Mouse (Mus musculus) liver, adult 2 months (tissue): ENCODE results near the gene Klrb1a. TPM values are rescaled to one million over a fixed set of nuclear protein-coding genes. Genes with fewer than 3 reads are reported as not detected.
"Not testable (repeated sequence)": the region's sequence is repeated elsewhere in the genome, so short reads cannot be mapped to it uniquely, and the experiment has no call there.

Experiments used
- DNase-seq: peaks from one replicate; pipeline ENCODE4 v3.0.0-alpha.2; 2011; ENCODE audit warnings: low read depth, low spot score; ENCODE audit errors: extremely low read depth
- H3K27ac ChIP-seq: fragments of 200-500 bp; replicated peaks from 2 replicates; pipeline ENCODE4 v1.5.1; 2012; ENCODE audit warnings: low read depth, mild to moderate bottlenecking, control low read depth, inconsistent platforms, low read length; ENCODE audit not compliant: insufficient read depth
- H3K27me3 ChIP-seq: fragments of 200-500 bp; 2 replicates; pipeline ENCODE4 v1.6.1; 2012; ENCODE audit warnings: mild to moderate bottlenecking, moderate library complexity, low read length, inconsistent platforms; ENCODE audit not compliant: control insufficient read depth, insufficient read depth
- H3K36me3 ChIP-seq: fragments of 200-500 bp; 2 replicates; pipeline ENCODE4 v1.6.1; 2012; ENCODE audit warnings: low read length, inconsistent platforms; ENCODE audit not compliant: control insufficient read depth, insufficient read depth
- H3K4me1 ChIP-seq: fragments of 200-500 bp; 2 replicates; pipeline ENCODE4 v1.6.1; 2011; ENCODE audit warnings: low read length; ENCODE audit not compliant: control insufficient read depth, insufficient read depth
- H3K4me3 ChIP-seq: fragments of 200-500 bp; 2 replicates; pipeline ENCODE4 v1.5.1; 2011; ENCODE audit warnings: low read depth, mild to moderate bottlenecking, control low read depth, low read length, moderate library complexity; ENCODE audit not compliant: insufficient read depth
- H3K79me2 ChIP-seq: fragments of 200-500 bp; 2 replicates; pipeline ENCODE4 v1.6.1; 2012; ENCODE audit warnings: inconsistent platforms, mild to moderate bottlenecking, low read length, moderate library complexity; ENCODE audit not compliant: control insufficient read depth, insufficient read depth
- H3K9ac ChIP-seq: fragments of 200-500 bp; 2 replicates; pipeline ENCODE4 v1.6.1; 2012; ENCODE audit warnings: low read depth, mild to moderate bottlenecking, control low read depth, inconsistent platforms, low read length
- CTCF ChIP-seq: fragments of 200-500 bp; IDR thresholded peaks from 2 replicates; pipeline ENCODE4 v1.5.1; 2011; ENCODE audit warnings: low read depth, low read length, control low read depth
- POLR2A ChIP-seq: fragments of 200-500 bp; IDR thresholded peaks from 2 replicates; pipeline ENCODE4 v1.6.1; 2011; ENCODE audit warnings: low read length, control low read depth; ENCODE audit not compliant: insufficient read depth; ENCODE audit errors: extremely low read depth
- WGBS: fragments of 180-500 bp; shearing (Covaris S2); methylation state at CpG from one replicate; pipeline ENCODE4 v1.1.7; 2018; 5-methylcytosine and 5-hydroxymethylcytosine counted together
- polyA plus RNA-seq: library from polyadenylated mRNA; depleted of rRNA; stranded (reverse); fragments of >200 nt; gene quantifications from 2 replicates; pipeline ENCODE4 v1.2.3, GENCODE M21; 2012
- total RNA-seq: library from RNA; depleted of rRNA; stranded (reverse); fragments of >200 nt; gene quantifications from 2 replicates; pipeline ENCODE4 v1.2.3, GENCODE M21; 2014

Klrb1a gene
- total and polyA plus RNA-seq, 2 experiments, result not detected

GRCm38 (mm10) chr6:128629771-128630739, 6.7 kb upstream of the Klrb1a start:
- peak; percentile 57 for TF ChIP-seq CTCF
- DNase-seq, result peak; percentile 67
- Histone ChIP-seq H3K9ac (peak overlapping the region; percentile 72), H3K4me1 (peaks cover 14% of the 10 kb centered on the region; the same call in 1 of the 2 replicates), H3K4me3 (peak overlapping the region; percentile 28; the same call in 1 of the 2 replicates), H3K27ac (peak overlapping the region; percentile 97)
- WGBS, result 36% methylated on average over 13 of the region's 13 CpGs
- not testable (repeated sequence) for H3K36me3 ChIP-seq, H3K79me2 ChIP-seq, H3K27me3 ChIP-seq

- H3K27me3 ChIP-seq, H3K36me3 ChIP-seq, H3K27ac ChIP-seq, DNase-seq, H3K4me1 ChIP-seq, H3K79me2 ChIP-seq, H3K4me3 ChIP-seq, H3K9ac ChIP-seq: not testable (repeated sequence)
- 93% methylated on average over 6 of the region's 6 CpGs for WGBS
Measured at GRCm38 (mm10) chr6:128625246-128625645, 1.9 kb upstream of the Klrb1a start.

DNA sequence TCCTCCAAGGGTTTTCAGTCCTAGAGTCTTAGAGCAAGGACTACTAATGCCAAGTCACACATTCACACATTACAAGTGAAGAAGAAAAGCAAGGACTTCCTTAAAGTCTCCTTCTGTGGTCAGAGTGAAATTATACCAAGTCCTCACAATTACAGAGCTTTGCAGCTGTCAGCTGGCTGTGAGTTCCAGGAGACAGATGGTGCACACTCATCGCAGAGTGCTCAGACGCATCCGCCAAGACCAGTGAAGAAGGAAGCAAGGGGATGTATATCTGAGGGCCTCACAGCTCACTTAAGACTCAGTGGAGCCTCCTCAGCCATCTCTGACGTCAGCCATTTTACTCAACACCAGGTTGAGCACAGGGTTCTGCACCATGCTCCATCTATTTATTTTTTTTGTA, 1.1 kb upstream of the Klrb1a start:
- TF ChIP-seq POLR2A, result no peak
- TF ChIP-seq CTCF, result no peak
- no peaks in the 10 kb centered on the region; the same call in 1 of the 2 replicates for H3K4me1 ChIP-seq
- no peak for DNase-seq
- 87% methylated on average over 4 of the region's 4 CpGs for WGBS
- no peaks in the 10 kb centered on the region for H3K36me3 ChIP-seq
- H3K9ac ChIP-seq, result no peak overlapping the region
- no peak overlapping the region for H3K4me3 ChIP-seq
- H3K27me3 ChIP-seq, result no peaks in the 10 kb centered on the region
- H3K79me2 ChIP-seq, result no peaks in the 10 kb centered on the region
- H3K27ac ChIP-seq, result no peak overlapping the region

DNA sequence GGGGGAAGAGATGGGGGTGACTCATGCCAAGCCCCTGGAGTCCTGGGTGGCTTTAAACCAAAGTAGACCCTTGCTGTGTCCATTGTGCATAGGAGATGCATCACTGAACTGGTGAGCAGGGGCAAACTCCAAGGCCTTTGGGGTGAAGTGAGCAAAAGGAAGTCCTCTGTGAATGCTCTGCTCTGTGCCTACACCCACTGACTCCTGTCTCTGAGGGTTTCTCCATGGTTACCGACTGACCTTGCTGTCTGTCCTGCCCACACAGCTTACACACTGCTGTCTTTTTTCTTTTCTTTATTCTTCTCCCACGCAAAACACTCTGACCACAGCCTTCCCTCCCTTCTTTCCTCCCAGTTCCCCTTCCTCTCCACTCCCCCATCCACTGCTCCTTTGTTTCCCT, 600 bp downstream of the Klrb1a start:
- TF ChIP-seq POLR2A (no peak), CTCF (no peak)

GRCm38 (mm10) chr6:128606350-128606749, 17.0 kb downstream of the Klrb1a start:
- no peak for TF ChIP-seq POLR2A
- TF ChIP-seq CTCF, result no peak
- Histone ChIP-seq H3K27ac (no peak overlapping the region), H3K79me2 (no peaks in the 10 kb centered on the region), H3K36me3 (no peaks in the 10 kb centered on the region), H3K4me3 (no peak overlapping the region), H3K27me3 (no peaks in the 10 kb centered on the region), H3K4me1 (no peaks in the 10 kb centered on the region), H3K9ac (no peak overlapping the region)
- WGBS, result 62% methylated on average over 9 of the region's 9 CpGs
- no peak for DNase-seq

More for the DNA sequence above, 600 bp downstream of the Klrb1a start:
- no peak for DNase-seq
- H3K9ac ChIP-seq, result no peak overlapping the region
- 38% methylated on average over 2 of the region's 2 CpGs for WGBS
- no peaks in the 10 kb centered on the region; the same call in 1 of the 2 replicates for H3K4me1 ChIP-seq
- no peak overlapping the region for H3K4me3 ChIP-seq
- H3K27me3 ChIP-seq, result no peaks in the 10 kb centered on the region
- H3K36me3 ChIP-seq, result no peaks in the 10 kb centered on the region
- H3K27ac ChIP-seq, result no peak overlapping the region
- no peaks in the 10 kb centered on the region for H3K79me2 ChIP-seq

DNA sequence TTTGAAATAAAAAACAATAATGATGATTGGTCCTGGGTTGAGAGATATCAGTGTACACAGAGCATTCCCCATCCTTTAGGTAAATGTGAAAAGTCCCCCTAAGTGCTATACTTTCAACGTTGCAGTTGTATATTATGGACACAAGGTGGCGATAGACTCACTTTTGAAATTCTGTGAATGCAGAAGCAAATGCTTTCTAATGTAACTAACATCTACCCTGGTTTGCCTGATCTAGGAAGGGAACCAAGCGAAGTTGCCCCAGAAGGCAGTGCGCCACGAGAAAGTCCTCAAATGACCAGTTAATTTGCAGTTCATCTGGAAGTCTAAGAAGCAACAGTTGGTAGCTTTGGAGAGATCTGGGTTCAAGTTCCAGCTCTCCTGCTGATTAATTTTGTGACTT, 18.8 kb downstream of the Klrb1a start:
- 11% methylated on average over 5 of the region's 5 CpGs for WGBS
- Histone ChIP-seq H3K4me1 (peaks cover 2% of the 10 kb centered on the region), H3K9ac (no peak overlapping the region), H3K79me2 (no peaks in the 10 kb centered on the region), H3K27ac (no peak overlapping the region), H3K36me3 (no peaks in the 10 kb centered on the region), H3K27me3 (no peaks in the 10 kb centered on the region), H3K4me3 (no peak overlapping the region)
- peak; percentile 53 for TF ChIP-seq CTCF
- no peak for TF ChIP-seq POLR2A
- peak; percentile 65 for DNase-seq
